Mouse (Mus musculus): ENCODE data around the gene Mynn. TPM values are rescaled to one million over a fixed set of nuclear protein-coding genes. Genes with fewer than 3 reads are reported as not detected.

The Mynn gene
- polyA plus RNA-seq, 1 experiment from 2014 or later = 38.8 TPM

GRCm38 (mm10) chr3:30647440-30648090 lies 45.7 kb downstream of the Mynn start, which contains the start of gene Lrrc34:
Gene Lrrc34 (minus strand): TSS chr3:30647869.
- no peaks in the 10 kb centered on the region for H3K36me3 ChIP-seq
- peaks cover 14% of the 10 kb centered on the region; the same call in 1 of the 2 replicates for H3K4me1 ChIP-seq
- no peaks in the 10 kb centered on the region for H3K9me3 ChIP-seq
- H3K27ac ChIP-seq = no peak within 1 kb of the TSS
- peak within 1 kb of the TSS; percentile 73 for H3K4me2 ChIP-seq (replicated peaks)
- peak within 1 kb of the TSS; percentile 32 for H3K4me3 ChIP-seq
- 2% methylated on average over 25 of the region's 25 CpGs for WGBS
- ATAC-seq (ENCODE audit: low FRiP score, low read depth) = peak; percentile 93
- peaks cover 26% of the 10 kb centered on the region for H3K27me3 ChIP-seq (replicated peaks)
- peak within 1 kb of the TSS; percentile 57; the same call in 1 of the 2 replicates for H3K9ac ChIP-seq

GRCm38 (mm10) chr3:30648466-30648865 lies 46.6 kb downstream of the Mynn start:
- 91% methylated on average over 2 of the region's 2 CpGs for WGBS
- no peak for ATAC-seq (ENCODE audit: low FRiP score, low read depth)
- Histone ChIP-seq H3K9ac (no peak overlapping the region), H3K27ac (no peak overlapping the region), H3K27me3 (replicated peaks) (peaks cover 26% of the 10 kb centered on the region), H3K4me3 (no peak overlapping the region), H3K4me1 (peaks cover 14% of the 10 kb centered on the region; the same call in 1 of the 2 replicates), H3K9me3 (no peaks in the 10 kb centered on the region), H3K4me2 (replicated peaks) (no peak overlapping the region), H3K36me3 (no peaks in the 10 kb centered on the region)

GRCm38 (mm10) chr3:30650062-30650841 lies 48.4 kb downstream of the Mynn start:
- under 1% methylated on average over 41 of the region's 41 CpGs for WGBS
- no peaks in the 10 kb centered on the region for H3K9me3 ChIP-seq
- H3K4me1 ChIP-seq = peaks cover 14% of the 10 kb centered on the region; the same call in 1 of the 2 replicates
- H3K27me3 ChIP-seq (replicated peaks) = peaks cover 26% of the 10 kb centered on the region
- peak overlapping the region; percentile 78 for H3K4me2 ChIP-seq (replicated peaks)
- 0 out of 2 replicates have a peak overlapping the region, but pooled peaks have one; percentile 42 for H3K9ac ChIP-seq
- ATAC-seq (ENCODE audit: low FRiP score, low read depth) = peak; percentile 60
- H3K36me3 ChIP-seq = no peaks in the 10 kb centered on the region
- no peak overlapping the region for H3K27ac ChIP-seq
- H3K4me3 ChIP-seq = peak overlapping the region; percentile 37

GRCm38 (mm10) chr3:30655937-30656336 lies 54.1 kb downstream of the Mynn start:
- Histone ChIP-seq H3K4me2 (replicated peaks) (no peak overlapping the region), H3K4me3 (no peak overlapping the region), H3K9me3 (no peaks in the 10 kb centered on the region), H3K27ac (no peak overlapping the region), H3K36me3 (no peaks in the 10 kb centered on the region), H3K9ac (no peak overlapping the region), H3K27me3 (replicated peaks) (peaks cover 2% of the 10 kb centered on the region; the same call in 1 of the 2 replicates), H3K4me1 (no peaks in the 10 kb centered on the region)
- 93% methylated on average over 5 of the region's 5 CpGs for WGBS
- ATAC-seq (ENCODE audit: low FRiP score, low read depth) = no peak

GRCm38 (mm10) chr3:30658486-30658885 lies 56.6 kb downstream of the Mynn start:
- Histone ChIP-seq H3K4me1 (no peaks in the 10 kb centered on the region), H3K27me3 (replicated peaks) (no peaks in the 10 kb centered on the region), H3K4me3 (no peak overlapping the region), H3K9ac (no peak overlapping the region), H3K27ac (no peak overlapping the region), H3K36me3 (no peaks in the 10 kb centered on the region), H3K9me3 (no peaks in the 10 kb centered on the region), H3K4me2 (replicated peaks) (no peak overlapping the region)
- ATAC-seq (ENCODE audit: low FRiP score, low read depth) = no peak
- 84% methylated on average over 9 of the region's 9 CpGs for WGBS

Other genes with a start within 250 kb of the Mynn start
- gene Mecom, start 54.1 kb upstream of the Mynn start, polyA plus RNA-seq (2016; fragmentation: Nextera tagmentation; extraction: Ambion mirVana) = 16.1 and 18.4 TPM in 2 replicates
- gene Actrt3, start 2.1 kb upstream of the Mynn start, polyA plus RNA-seq (2016; fragmentation: Nextera tagmentation; extraction: Ambion mirVana) = 0.19 TPM in 1 of 2 replicates, not detected in the other
- not detected in 2 replicates for gene Lrriq4, start 42.4 kb downstream of the Mynn start, polyA plus RNA-seq (2016; fragmentation: Nextera tagmentation; extraction: Ambion mirVana)
- gene Lrrc34, start 45.8 kb downstream of the Mynn start, polyA plus RNA-seq (2016; fragmentation: Nextera tagmentation; extraction: Ambion mirVana) = 0.92 and 1.6 TPM in 2 replicates
- not detected in 2 replicates for gene Lrrc31, start 97.8 kb downstream of the Mynn start, polyA plus RNA-seq (2016; fragmentation: Nextera tagmentation; extraction: Ambion mirVana)
- not detected in 2 replicates for gene Samd7, start 144.2 kb downstream of the Mynn start, polyA plus RNA-seq (2016; fragmentation: Nextera tagmentation; extraction: Ambion mirVana)
- gene Sec62, start 190.8 kb downstream of the Mynn start, polyA plus RNA-seq (2016; fragmentation: Nextera tagmentation; extraction: Ambion mirVana) = 84.1 and 87.4 TPM in 2 replicates

All from neural tube, embryonic 12.5 days (tissue).